In genomic region chr8:18187486-18187885, GRCm38 (mm10) we compare ENCODE assay signal across 28 mouse cellular contexts.
"Had no signal": no experiment of that assay in that cellular context is flagged by ENCODE, and none has a peak within 500 bp of the region (broad histone marks: within the 10 kb centered on the region; RNA-seq: fewer than 3 reads in every experiment).

No protein-coding gene starts in this region.

- H3K9ac ChIP-seq: heart, embryonic 12.5 days; hindbrain, embryonic 12.5 days; hindbrain, embryonic 14.5 days; intestine, embryonic 15.5 days; limb, embryonic 13.5 days; limb, embryonic 15.5 days; liver, embryonic 12.5 days; liver, embryonic 14.5 days had no signal

- H3K9me3 ChIP-seq: heart, embryonic 10.5 days; heart, embryonic 12.5 days; hindbrain, embryonic 10.5 days; hindbrain, embryonic 12.5 days; intestine, embryonic 15.5 days; limb, embryonic 13.5 days; limb, embryonic 15.5 days; liver, embryonic 12.5 days had no signal

- ATAC-seq: hindbrain, embryonic 16.5 days; inflammation-experienced regulatory T-cells, adult 6 months; intestine, embryonic 15.5 days; intestine, postnatal 0 days; liver, embryonic 12.5 days had no signal

- H3K27me3 ChIP-seq: heart, embryonic 12.5 days; hindbrain, embryonic 12.5 days; intestine, embryonic 15.5 days; limb, embryonic 13.5 days; limb, embryonic 15.5 days; liver, embryonic 12.5 days had no signal

- H3K36me3 ChIP-seq: heart, embryonic 10.5 days; heart, embryonic 12.5 days; hindbrain, embryonic 10.5 days; hindbrain, embryonic 12.5 days; intestine, embryonic 15.5 days; limb, embryonic 13.5 days; limb, embryonic 15.5 days; liver, embryonic 12.5 days had no signal

- H3K4me1 ChIP-seq: heart, embryonic 10.5 days; heart, embryonic 12.5 days; hindbrain, embryonic 10.5 days; hindbrain, embryonic 12.5 days; intestine, embryonic 15.5 days; limb, embryonic 13.5 days; limb, embryonic 15.5 days; liver, embryonic 12.5 days had no signal

- H3K4me2 ChIP-seq: heart, embryonic 12.5 days; hindbrain, embryonic 12.5 days; hindbrain, embryonic 14.5 days; intestine, embryonic 15.5 days; limb, embryonic 13.5 days; limb, embryonic 15.5 days; liver, embryonic 12.5 days had no signal

- H3K27ac ChIP-seq: gastrocnemius, adult 2 months; heart, embryonic 10.5 days; hindbrain, embryonic 10.5 days; hindbrain, embryonic 12.5 days; hindbrain, embryonic 14.5 days; intestine, embryonic 15.5 days; layer of hippocampus, adult 2 months; left cerebral cortex, adult 2 months; limb, embryonic 13.5 days; limb, embryonic 15.5 days; liver, embryonic 12.5 days; liver, embryonic 14.5 days had no signal

- H3K4me3 ChIP-seq: gastrocnemius, adult 2 months; heart, embryonic 10.5 days; heart, embryonic 12.5 days; hindbrain, embryonic 10.5 days; hindbrain, embryonic 12.5 days; intestine, embryonic 15.5 days; layer of hippocampus, adult 2 months; left cerebral cortex, adult 2 months; limb, embryonic 13.5 days; limb, embryonic 15.5 days; liver, embryonic 12.5 days had no signal

- DNase-seq: gastrocnemius, adult 2 months; gastrocnemius, postnatal 10 days; gastrocnemius, postnatal 25 days; heart, adult 18-20 months; heart, postnatal 10 days; heart, postnatal 4 days; kidney, adult 18-20 months; kidney, adult 8-10 months; kidney, postnatal 10 days; kidney, postnatal 25 days; kidney, postnatal 4 days; layer of hippocampus, adult 9-11 months; left cerebral cortex, postnatal 4 days had no signal
